Mouse (Mus musculus) heart, embryonic 13.5 days (tissue): ENCODE results near the gene Ttc28. TPM values are rescaled to one million over a fixed set of nuclear protein-coding genes. Genes with fewer than 3 reads are reported as not detected.

Experiments
- ATAC-seq: fragments of 200-750 bp; cut with Nextera tagmentation; 2 replicates; pipeline ENCODE4 v1.8.0; 2017; ENCODE audit warnings: moderate TSS enrichment; ENCODE audit not compliant: insufficient number of reproducible peaks, low FRiP score, low TSS enrichment; ENCODE audit errors: extremely low read depth
- H3K27ac ChIP-seq: fragments of 300-500 bp; sonication (generic); replicated peaks from 2 replicates; pipeline ENCODE4 v1.5.1; 2015; ENCODE audit warnings: moderate library complexity, mild to moderate bottlenecking, inconsistent platforms
- H3K27me3 ChIP-seq: fragments of 300-500 bp; sonication (generic); replicated peaks from 2 replicates; pipeline ENCODE4 v1.6.1; 2015; ENCODE audit warnings: mild to moderate bottlenecking, inconsistent platforms
- H3K36me3 ChIP-seq: fragments of 300-500 bp; sonication (generic); 2 replicates; pipeline ENCODE4 v1.6.1; 2015; ENCODE audit warnings: mild to moderate bottlenecking, inconsistent platforms
- H3K4me1 ChIP-seq: fragments of 300-500 bp; sonication (generic); 2 replicates; pipeline ENCODE4 v1.6.1; 2015; ENCODE audit warnings: inconsistent platforms
- H3K4me2 ChIP-seq: fragments of 300-500 bp; sonication (generic); 2 replicates; pipeline ENCODE4 v1.6.1; 2015; ENCODE audit warnings: inconsistent platforms, mild to moderate bottlenecking, moderate library complexity
- H3K4me3 ChIP-seq: fragments of 300-500 bp; sonication (generic); 2 replicates; pipeline ENCODE4 v1.5.1; 2015; ENCODE audit warnings: moderate library complexity, mild to moderate bottlenecking, inconsistent platforms
- H3K9ac ChIP-seq: fragments of 300-500 bp; sonication (generic); 2 replicates; pipeline ENCODE4 v1.6.1; 2015; ENCODE audit warnings: inconsistent platforms, mild to moderate bottlenecking, moderate library complexity
- H3K9me3 ChIP-seq: fragments of 300-500 bp; sonication (generic); 2 replicates; pipeline ENCODE4 v1.6.1; 2016; ENCODE audit warnings: inconsistent platforms
- WGBS: fragments of 180-500 bp; shearing (Covaris S2); methylation state at CpG from one replicate; pipeline ENCODE4 v1.1.7; 2015; ENCODE audit warnings: mixed read lengths; 5-methylcytosine and 5-hydroxymethylcytosine counted together
- polyA plus RNA-seq: library from polyadenylated mRNA; unstranded; fragments of >200 nt; fragmentation: Nextera tagmentation; extraction: Ambion mirVana; gene quantifications from 2 replicates; pipeline ENCODE4 v1.2.1, GENCODE M21; 2015

The Ttc28 gene
- polyA plus RNA-seq, 1 experiment from 2014 or later = 7.6 TPM

DNA sequence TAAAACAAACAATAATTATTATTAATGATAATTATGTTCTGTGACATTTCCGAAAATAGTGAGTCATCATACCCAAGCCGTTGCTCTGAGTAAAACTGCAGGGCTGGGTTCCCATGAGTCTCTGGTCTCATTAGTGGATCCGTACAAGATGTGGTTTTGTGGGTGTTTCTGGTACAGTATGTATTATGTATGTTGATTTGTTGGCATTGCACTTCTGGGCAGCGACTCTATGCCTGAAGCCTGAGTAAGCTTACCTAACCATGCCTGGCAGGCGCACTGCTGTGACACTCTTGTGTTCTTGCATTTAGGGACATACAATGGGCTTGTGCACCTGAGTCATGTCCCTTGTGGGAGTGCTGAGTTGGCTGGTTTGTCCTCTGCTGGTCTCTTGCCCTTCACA is 190.3 kb downstream of the Ttc28 start:
- no peak for ATAC-seq
- peaks cover 19% of the 10 kb centered on the region for H3K4me1 ChIP-seq
- H3K4me2 ChIP-seq = no peak overlapping the region
- H3K4me3 ChIP-seq = no peak overlapping the region
- H3K9me3 ChIP-seq = 0 out of 2 replicates have a peak, but pooled peaks cover 4% of the 10 kb centered on the region
- H3K9ac ChIP-seq = no peak overlapping the region
- WGBS = 82% methylated on average over 5 of the region's 5 CpGs
- H3K27ac ChIP-seq = no peak overlapping the region
- H3K36me3 ChIP-seq = no peaks in the 10 kb centered on the region
- H3K27me3 ChIP-seq = peaks cover 32% of the 10 kb centered on the region

DNA sequence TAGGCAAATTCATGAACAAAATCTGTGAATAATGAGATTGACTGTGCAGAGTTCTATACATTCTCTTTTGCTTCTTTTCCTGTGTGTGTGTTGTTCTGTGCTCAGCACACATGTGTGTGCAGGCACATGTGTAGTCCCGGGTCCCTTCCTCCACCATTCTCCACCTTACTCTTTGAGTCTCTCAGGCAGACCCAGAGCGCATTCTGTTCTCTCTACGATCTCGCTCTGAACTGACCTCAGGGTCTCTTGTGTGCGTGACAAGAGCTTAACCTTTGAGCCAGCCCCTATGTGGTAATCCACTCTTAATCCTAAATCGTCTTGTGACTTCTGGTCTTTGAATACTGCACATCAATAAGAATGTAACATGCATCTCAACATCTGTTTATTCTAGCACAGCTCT is 190.8 kb downstream of the Ttc28 start:
- Histone ChIP-seq H3K4me3 (no peak overlapping the region), H3K9ac (no peak overlapping the region), H3K4me1 (peaks cover 17% of the 10 kb centered on the region), H3K36me3 (no peaks in the 10 kb centered on the region), H3K27ac (no peak overlapping the region), H3K9me3 (0 out of 2 replicates have a peak, but pooled peaks cover 4% of the 10 kb centered on the region), H3K27me3 (peaks cover 31% of the 10 kb centered on the region), H3K4me2 (no peak overlapping the region)
- 76% methylated on average over 6 of the region's 6 CpGs for WGBS
- no peak for ATAC-seq

- Histone ChIP-seq H3K36me3 (no peaks in the 10 kb centered on the region), H3K27me3 (peaks cover 14% of the 10 kb centered on the region), H3K9ac (no peak overlapping the region), H3K4me3 (no peak overlapping the region), H3K4me2 (peak overlapping the region; percentile 11; the same call in 1 of the 2 replicates), H3K27ac (no peak overlapping the region), H3K9me3 (0 out of 2 replicates have a peak, but pooled peaks cover 4% of the 10 kb centered on the region), H3K4me1 (peaks cover 25% of the 10 kb centered on the region)
- WGBS = 46% methylated on average over 6 of the region's 6 CpGs
- peak; percentile 42; the same call in 1 of the 2 replicates for ATAC-seq
Observed at GRCm38 (mm10) chr5:111073316-111073736, 193.7 kb downstream of the Ttc28 start.

DNA sequence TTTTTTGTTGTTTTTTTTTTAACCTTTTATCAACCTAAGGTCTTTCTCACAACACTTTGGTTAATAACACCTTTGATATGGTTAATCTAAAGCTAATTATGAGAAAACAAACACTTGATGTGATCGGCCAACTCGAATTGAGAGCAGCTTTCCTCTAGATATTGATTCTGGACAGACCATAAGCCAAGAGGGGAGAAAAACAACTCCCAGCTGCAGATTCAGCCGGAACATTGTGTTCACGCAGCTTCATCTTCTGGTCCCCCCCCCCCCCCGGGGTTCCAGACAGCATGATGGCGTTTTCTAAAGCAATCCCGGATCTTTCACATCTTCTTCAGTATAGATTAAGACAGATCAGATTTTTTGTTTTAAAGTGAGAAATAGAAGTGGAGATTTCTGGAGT is 194.4 kb downstream of the Ttc28 start:
- 0 out of 2 replicates have a peak, but pooled peaks cover 4% of the 10 kb centered on the region for H3K9me3 ChIP-seq
- ATAC-seq = no peak
- WGBS = 49% methylated on average over 7 of the region's 7 CpGs
- no peak overlapping the region for H3K27ac ChIP-seq
- H3K9ac ChIP-seq = no peak overlapping the region
- peaks cover 6% of the 10 kb centered on the region for H3K27me3 ChIP-seq
- peaks cover 25% of the 10 kb centered on the region for H3K4me1 ChIP-seq
- no peak overlapping the region for H3K4me3 ChIP-seq
- no peaks in the 10 kb centered on the region for H3K36me3 ChIP-seq
- H3K4me2 ChIP-seq = no peak overlapping the region

GRCm38 (mm10) chr5:111075841-111076240 is 196.2 kb downstream of the Ttc28 start:
- Histone ChIP-seq H3K4me1 (peaks cover 25% of the 10 kb centered on the region), H3K9ac (no peak overlapping the region), H3K36me3 (no peaks in the 10 kb centered on the region), H3K27ac (no peak overlapping the region), H3K9me3 (0 out of 2 replicates have a peak, but pooled peaks cover 4% of the 10 kb centered on the region), H3K27me3 (no peaks in the 10 kb centered on the region), H3K4me2 (no peak overlapping the region), H3K4me3 (no peak overlapping the region)
- 56% methylated on average over 5 of the region's 5 CpGs for WGBS
- ATAC-seq = no peak

GRCm38 (mm10) chr5:111077261-111077660 is 197.7 kb downstream of the Ttc28 start:
- H3K27me3 ChIP-seq = no peaks in the 10 kb centered on the region
- WGBS = 74% methylated on average over 9 of the region's 9 CpGs

DNA sequence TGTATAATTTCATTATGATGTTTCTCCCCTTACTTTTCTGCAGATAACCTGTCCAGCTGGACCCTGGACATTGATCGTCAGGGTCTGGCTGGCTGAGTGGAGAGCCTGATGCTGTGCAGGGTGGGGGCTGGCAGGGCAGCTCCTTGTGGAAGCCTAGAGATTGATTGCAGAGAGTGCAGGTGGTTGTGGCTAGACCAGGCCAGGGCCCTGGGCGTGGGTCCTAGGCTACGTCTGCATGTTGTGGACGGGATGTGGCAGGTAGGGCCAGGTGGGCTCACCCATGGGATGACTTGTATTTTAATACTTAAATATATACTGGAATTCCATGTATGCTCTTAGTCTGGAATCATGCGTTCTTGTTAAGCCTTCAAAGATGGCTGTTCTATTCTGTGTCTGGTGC is 201.0 kb downstream of the Ttc28 start:
- Histone ChIP-seq H3K27ac (no peak overlapping the region), H3K9ac (no peak overlapping the region), H3K4me1 (peaks cover 10% of the 10 kb centered on the region), H3K36me3 (no peaks in the 10 kb centered on the region), H3K4me2 (no peak overlapping the region), H3K4me3 (no peak overlapping the region), H3K9me3 (no peaks in the 10 kb centered on the region), H3K27me3 (no peaks in the 10 kb centered on the region)
- WGBS = 79% methylated on average over 5 of the region's 5 CpGs
- no peak for ATAC-seq

More at GRCm38 (mm10) chr5:111077261-111077660, 197.7 kb downstream of the Ttc28 start:
- Histone ChIP-seq H3K4me3 (no peak overlapping the region), H3K4me2 (no peak overlapping the region), H3K9ac (no peak overlapping the region), H3K36me3 (no peaks in the 10 kb centered on the region), H3K9me3 (no peaks in the 10 kb centered on the region), H3K4me1 (peaks cover 25% of the 10 kb centered on the region), H3K27ac (no peak overlapping the region)
- no peak for ATAC-seq

DNA sequence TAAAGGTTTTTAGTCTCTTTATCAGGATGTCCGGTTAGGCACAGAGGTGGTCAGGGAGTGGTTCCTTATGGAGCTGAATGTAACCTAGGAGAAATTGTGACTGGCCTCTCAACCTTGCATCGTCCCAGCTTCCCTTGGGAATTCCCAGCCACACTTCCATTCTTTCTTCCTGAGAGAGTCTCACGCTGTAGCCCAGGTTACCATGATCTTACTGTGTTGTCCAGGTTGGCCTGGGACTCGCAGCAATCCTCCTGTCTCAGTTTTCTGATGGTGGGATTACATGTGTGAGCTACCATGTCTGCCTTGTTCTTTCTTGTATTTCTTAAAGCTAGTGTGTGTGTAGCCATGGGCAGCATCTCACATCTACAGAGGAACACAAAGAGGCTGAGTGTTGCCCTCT is 206.2 kb downstream of the Ttc28 start:
- Histone ChIP-seq H3K36me3 (peaks cover 6% of the 10 kb centered on the region; the same call in 1 of the 2 replicates), H3K4me1 (no peaks in the 10 kb centered on the region), H3K9ac (no peak overlapping the region), H3K9me3 (no peaks in the 10 kb centered on the region), H3K27ac (no peak overlapping the region), H3K4me3 (no peak overlapping the region), H3K27me3 (no peaks in the 10 kb centered on the region), H3K4me2 (no peak overlapping the region)
- WGBS = 88% methylated on average over 4 of the region's 4 CpGs
- ATAC-seq = no peak

- Histone ChIP-seq H3K9ac (no peak overlapping the region), H3K36me3 (peaks cover 16% of the 10 kb centered on the region), H3K27me3 (no peaks in the 10 kb centered on the region), H3K4me2 (no peak overlapping the region), H3K27ac (no peak overlapping the region), H3K4me1 (peaks cover 29% of the 10 kb centered on the region), H3K9me3 (no peaks in the 10 kb centered on the region), H3K4me3 (no peak overlapping the region)
- no peak for ATAC-seq
- WGBS = 40% methylated on average over 5 of the region's 5 CpGs
Observed at GRCm38 (mm10) chr5:111096750-111097149, 217.1 kb downstream of the Ttc28 start.

GRCm38 (mm10) chr5:111097233-111098160 is 217.9 kb downstream of the Ttc28 start:
- Histone ChIP-seq H3K4me3 (no peak overlapping the region), H3K27me3 (no peaks in the 10 kb centered on the region), H3K4me1 (peaks cover 32% of the 10 kb centered on the region), H3K36me3 (peaks cover 23% of the 10 kb centered on the region), H3K27ac (0 out of 2 replicates have a peak overlapping the region, but pooled peaks have one; percentile 32), H3K9ac (0 out of 2 replicates have a peak overlapping the region, but pooled peaks have one; percentile 7), H3K4me2 (no peak overlapping the region), H3K9me3 (no peaks in the 10 kb centered on the region)
- WGBS = 56% methylated on average over 11 of the region's 11 CpGs
- no peak for ATAC-seq

DNA sequence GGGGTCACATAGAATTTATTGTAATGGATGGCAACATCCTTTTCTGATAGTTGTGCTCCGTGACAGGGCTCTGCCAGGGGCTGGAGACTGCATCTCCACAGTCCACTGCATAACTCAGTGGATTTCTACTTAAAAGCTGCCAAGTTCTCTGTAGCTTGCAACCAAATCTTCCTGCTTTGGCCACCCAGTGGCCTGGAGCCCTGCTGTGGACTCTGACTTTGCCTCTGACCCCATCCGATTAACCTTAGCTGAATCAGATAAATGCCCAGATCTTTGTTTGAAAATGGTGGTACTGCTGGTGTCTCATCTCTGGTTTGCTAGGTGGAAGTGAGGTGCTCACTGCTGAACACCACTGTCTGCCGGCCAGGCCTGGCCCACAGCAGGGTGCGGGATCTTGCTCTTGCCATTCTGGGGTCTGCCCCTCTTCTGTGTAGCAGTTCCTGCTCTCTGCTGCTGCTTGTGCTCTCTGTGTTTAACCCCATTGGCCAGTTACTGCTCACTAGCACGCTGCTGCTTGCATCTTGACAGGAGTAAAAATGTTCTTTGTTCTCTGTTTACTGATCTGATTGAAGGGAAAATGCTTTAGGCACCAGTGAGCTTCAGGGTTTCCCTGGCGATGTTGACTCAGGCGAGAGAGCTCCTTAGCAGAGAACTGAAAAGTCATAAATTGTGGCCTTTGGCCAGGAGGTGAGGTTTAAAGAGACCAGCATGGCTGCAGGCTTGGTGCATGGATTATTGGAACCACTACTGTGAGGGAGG is 219.1 kb downstream of the Ttc28 start:
- no peak overlapping the region for H3K27ac ChIP-seq
- H3K4me2 ChIP-seq = no peak overlapping the region
- H3K9ac ChIP-seq = 0 out of 2 replicates have a peak overlapping the region, but pooled peaks have one; percentile 8
- H3K36me3 ChIP-seq = peaks cover 29% of the 10 kb centered on the region
- WGBS = 57% methylated on average over 7 of the region's 7 CpGs
- ATAC-seq = no peak
- H3K4me3 ChIP-seq = no peak overlapping the region
- no peaks in the 10 kb centered on the region for H3K9me3 ChIP-seq
- H3K27me3 ChIP-seq = no peaks in the 10 kb centered on the region
- H3K4me1 ChIP-seq = peaks cover 32% of the 10 kb centered on the region
